Comparison of ENCODE assay signal across 8 mouse cellular contexts in genomic region chr9:31131205-31131968, GRCm38 (mm10). TPM values are rescaled to one million over a fixed set of nuclear protein-coding genes. Genes with fewer than 3 reads are reported as not detected.
DNase-seq lines count a peak whose midpoint lies in the region; ATAC-seq and TF ChIP-seq lines count a peak whose summit lies in the region.

Gene St14 (minus strand): TSS chr9:31131853.

- no peaks in the 10 kb centered on the region for H3K36me3 ChIP-seq in erythroblast, embryonic 14.5 days (ENCODE audit: control insufficient read depth)
- H3K36me3 ChIP-seq in hindbrain, embryonic 16.5 days (ENCODE audit: control insufficient read depth, insufficient read depth, low read length) = no peaks in the 10 kb centered on the region
- H3K36me3 ChIP-seq in liver, embryonic 11.5 days (ENCODE audit: control insufficient read depth, insufficient read depth, low read length) = no peaks in the 10 kb centered on the region
- H3K36me3 ChIP-seq in myocyte (ENCODE audit: control insufficient read depth, insufficient read depth) = no peaks in the 10 kb centered on the region

- no peak for TF ChIP-seq POLR2A in myocyte (IDR thresholded peaks at IDR 0.05; ENCODE audit: insufficient read length, low read depth)

- peak; percentile 27 for DNase-seq in embryo, embryonic 10 days (ENCODE audit: low spot score)
- DNase-seq in liver, embryonic 11.5 days (ENCODE audit: low spot score) = peak; percentile 38
- peak; percentile 61 for DNase-seq in thymus, postnatal 25 days
- no peak for DNase-seq in right cerebral cortex, postnatal 4 days

- H3K4me2 ChIP-seq in hindbrain, embryonic 16.5 days (ENCODE audit: low read length) = peak within 1 kb of the TSS; percentile 93
- peak within 1 kb of the TSS; percentile 87 for H3K4me2 ChIP-seq in liver, embryonic 11.5 days
- H3K4me2 ChIP-seq in myocyte (ENCODE audit: low read depth) = peak within 1 kb of the TSS; percentile 21

- H3K27me3 ChIP-seq in erythroblast, embryonic 14.5 days (ENCODE audit: control insufficient read depth) = peaks cover 79% of the 10 kb centered on the region
- peaks cover 21% of the 10 kb centered on the region for H3K27me3 ChIP-seq in hindbrain, embryonic 16.5 days (replicated peaks; ENCODE audit: control insufficient read depth, insufficient read depth, low read length)
- H3K27me3 ChIP-seq in liver, embryonic 11.5 days (replicated peaks; ENCODE audit: control insufficient read depth, insufficient read depth, low read length) = peaks cover 63% of the 10 kb centered on the region
- H3K27me3 ChIP-seq in myocyte (ENCODE audit: control insufficient read depth, insufficient read depth, insufficient read length) = peaks cover 55% of the 10 kb centered on the region

- no peak for ATAC-seq in erythroblast, adult 5-6 weeks (replicated peaks; ENCODE audit: low FRiP score, poor library complexity, severe bottlenecking)
- peak; percentile 46; the same call in 1 of the 2 replicates for ATAC-seq in hindbrain, embryonic 16.5 days
- ATAC-seq in liver, embryonic 11.5 days (replicated peaks; ENCODE audit: low FRiP score) = no peak; the same call in 1 of the 2 replicates

- H3K9ac ChIP-seq in hindbrain, embryonic 16.5 days (ENCODE audit: low read depth, low read length) = peak within 1 kb of the TSS; percentile 60
- H3K9ac ChIP-seq in liver, embryonic 11.5 days (ENCODE audit: low read depth, low read length) = peak within 1 kb of the TSS; percentile 20; the same call in 1 of the 2 replicates

- peak within 1 kb of the TSS; percentile 17 for H3K4me3 ChIP-seq in erythroblast, embryonic 14.5 days (replicated peaks)
- peak within 1 kb of the TSS; percentile 50 for H3K4me3 ChIP-seq in hindbrain, embryonic 16.5 days (ENCODE audit: low read length)
- peak within 1 kb of the TSS; percentile 52 for H3K4me3 ChIP-seq in liver, embryonic 11.5 days (ENCODE audit: low read depth, low read length)
- H3K4me3 ChIP-seq in myocyte = no peak within 1 kb of the TSS

- H3K9me3 ChIP-seq in erythroblast, embryonic 14.5 days (ENCODE audit: control insufficient read depth, low read length) = peaks cover 3% of the 10 kb centered on the region; the same call in 1 of the 2 replicates
- no peaks in the 10 kb centered on the region for H3K9me3 ChIP-seq in hindbrain, embryonic 16.5 days (ENCODE audit: control insufficient read depth, low read length)
- no peaks in the 10 kb centered on the region for H3K9me3 ChIP-seq in liver, embryonic 11.5 days (ENCODE audit: control insufficient read depth, low read length)

- no peaks in the 10 kb centered on the region; the same call in 1 of the 2 replicates for H3K4me1 ChIP-seq in erythroblast, embryonic 14.5 days (ENCODE audit: control insufficient read depth)
- H3K4me1 ChIP-seq in hindbrain, embryonic 16.5 days (ENCODE audit: control insufficient read depth, insufficient read depth, low read depth, low read length) = peaks cover 12% of the 10 kb centered on the region
- peaks cover 14% of the 10 kb centered on the region for H3K4me1 ChIP-seq in liver, embryonic 11.5 days (replicated peaks; ENCODE audit: control insufficient read depth, insufficient read depth, low read length)

- H3ac ChIP-seq in myocyte (ENCODE audit: control insufficient read depth, insufficient read length) = no peak within 1 kb of the TSS

- under 1% methylated on average over 54 of the region's 74 CpGs for WGBS in hindbrain, embryonic 16.5 days
- WGBS in liver, embryonic 11.5 days = under 1% methylated on average over 74 of the region's 74 CpGs

- H3K27ac ChIP-seq in hindbrain, embryonic 16.5 days (ENCODE audit: low read depth, low read length) = no peak within 1 kb of the TSS
- no peak within 1 kb of the TSS for H3K27ac ChIP-seq in liver, embryonic 11.5 days (ENCODE audit: low read depth, low read length)

- no peaks in the 10 kb centered on the region for H3K79me2 ChIP-seq in myocyte (ENCODE audit: control insufficient read depth, insufficient read depth)

TF ChIP-seq in myocyte, 11 proteins besides CTCF, POLR2A, EP300 and RAD21:
- TF ChIP-seq MYOG (IDR thresholded peaks at IDR 0.05; ENCODE audit: control insufficient read depth in 1 of 3, insufficient read depth in 1 of 3, insufficient read length in 2 of 3, low read depth in 2 of 3) (no peak), TCF12 (IDR thresholded peaks at IDR 0.05; ENCODE audit: insufficient read depth, poor library complexity, severe bottlenecking) (no peak), TCF3 (IDR thresholded peaks at IDR 0.05; ENCODE audit: insufficient read length, low read depth) (no peak), SRF (IDR thresholded peaks at IDR 0.05; ENCODE audit: control insufficient read depth, insufficient read length, low read depth) (no peak), POLR2AphosphoS2 (IDR thresholded peaks at IDR 0.05; ENCODE audit: insufficient read length, low read depth) (no peak), REST (IDR thresholded peaks at IDR 0.05; ENCODE audit: insufficient read depth, insufficient read length) (no peak), MYOD1 (IDR thresholded peaks at IDR 0.05; ENCODE audit: control insufficient read depth in 1 of 3, insufficient read length in 2 of 3, low read depth in 2 of 3) (no peak), USF1 (IDR thresholded peaks at IDR 0.05; ENCODE audit: low read depth) (no peak), E2F4 (IDR thresholded peaks at IDR 0.05; ENCODE audit: insufficient read depth) (no peak), MAX (IDR thresholded peaks at IDR 0.05; ENCODE audit: low read depth) (no peak), CEBPB (IDR thresholded peaks at IDR 0.05; ENCODE audit: insufficient read depth, poor library complexity, severe bottlenecking) (no peak)

RNA-seq across cellular contexts. Expression of gene St14, which starts in this region (rescaled TPM):
- 0.01 and 0.07 TPM in 2 replicates for polyA plus RNA-seq in erythroblast, embryonic 14.5 days (2012)
- not detected in 2 replicates for total RNA-seq in erythroblast, adult 5-6 weeks (2015; ENCODE audit: low replicate concordance)
- 0.84 and 3.4 TPM in 2 replicates for total RNA-seq in erythroblast, adult 5-6 weeks (2017; ENCODE audit: low replicate concordance)
- polyA plus RNA-seq in hindbrain, embryonic 16.5 days (2015; fragmentation: Nextera tagmentation; extraction: Ambion mirVana) = 0.93 and 1.2 TPM in 2 replicates
- polyA plus RNA-seq in liver, embryonic 11.5 days (2014; fragmentation: Nextera tagmentation; extraction: Ambion mirVana) = 1.4 and 1.5 TPM in 2 replicates
- 0.02 TPM for polyA plus RNA-seq in myocyte (2012; fragmentation: generic; extraction: Trizol)

Comparison
In these comparisons a context has a peak if more than half of its experiments do, and no peak if none do; other contexts are left out.
1. H3K4me2 ChIP-seq: peak in every context shown above with its lines; median percentile 93 in hindbrain, embryonic 16.5 days; 87 in liver, embryonic 11.5 days; 21 in myocyte.